Mouse (Mus musculus) CH12.LX (cell line): ENCODE measurements around the gene Oit3.

ENCODE experiments used
- CTCF ChIP-seq, 2 experiments: IDR thresholded peaks in 1 of 2; conservative IDR thresholded peaks in 1 of 2; 2 replicates each; pipeline ENCODE4 v1.5.1; 2011 to 2012; ENCODE audit warnings: low read depth in 2 of 2, low read length in 2 of 2, improper control_type of control experiment in 1 of 2, inconsistent platforms in 1 of 2, mild to moderate bottlenecking in 1 of 2, moderate library complexity in 1 of 2
- EP300 ChIP-seq: IDR thresholded peaks from 2 replicates; pipeline ENCODE4 v1.6.1; 2011; ENCODE audit warnings: low read length, improper control_type of control experiment
- GABPA ChIP-seq: IDR thresholded peaks from 2 replicates; pipeline ENCODE4 v1.6.1; 2012; ENCODE audit warnings: low read depth, low read length, improper control_type of control experiment, inconsistent platforms; ENCODE audit not compliant: insufficient replicate concordance
- JUND ChIP-seq: conservative IDR thresholded peaks from 2 replicates; pipeline ENCODE4 v1.6.1; 2011; ENCODE audit warnings: low read depth, low read length, improper control_type of control experiment
- PAX5 ChIP-seq: IDR thresholded peaks from 2 replicates; pipeline ENCODE4 v1.6.1; 2012; ENCODE audit warnings: low read length, inconsistent platforms, mixed read lengths
- POLR2A ChIP-seq: IDR thresholded peaks from 2 replicates; pipeline ENCODE4 v1.6.1; 2011; ENCODE audit warnings: low read depth, mild to moderate bottlenecking, improper control_type of control experiment, low read length
- SMC3 ChIP-seq: IDR thresholded peaks from 2 replicates; pipeline ENCODE4 v1.6.1; 2011; ENCODE audit warnings: low read depth, low read length, improper control_type of control experiment
- TCF12 ChIP-seq: IDR thresholded peaks from 2 replicates; pipeline ENCODE4 v1.6.1; 2014; ENCODE audit warnings: low read depth, mild to moderate bottlenecking, inconsistent platforms, low read length, improper control_type of control experiment
- USF1 ChIP-seq: IDR thresholded peaks from 2 replicates; pipeline ENCODE4 v1.6.1; 2014; ENCODE audit warnings: low read depth, mild to moderate bottlenecking, inconsistent platforms, low read length, improper control_type of control experiment
- ZNF384 ChIP-seq: IDR thresholded peaks from 2 replicates; pipeline ENCODE4 v1.6.1; 2012; ENCODE audit warnings: low read depth, low read length, improper control_type of control experiment, inconsistent platforms

DNA sequence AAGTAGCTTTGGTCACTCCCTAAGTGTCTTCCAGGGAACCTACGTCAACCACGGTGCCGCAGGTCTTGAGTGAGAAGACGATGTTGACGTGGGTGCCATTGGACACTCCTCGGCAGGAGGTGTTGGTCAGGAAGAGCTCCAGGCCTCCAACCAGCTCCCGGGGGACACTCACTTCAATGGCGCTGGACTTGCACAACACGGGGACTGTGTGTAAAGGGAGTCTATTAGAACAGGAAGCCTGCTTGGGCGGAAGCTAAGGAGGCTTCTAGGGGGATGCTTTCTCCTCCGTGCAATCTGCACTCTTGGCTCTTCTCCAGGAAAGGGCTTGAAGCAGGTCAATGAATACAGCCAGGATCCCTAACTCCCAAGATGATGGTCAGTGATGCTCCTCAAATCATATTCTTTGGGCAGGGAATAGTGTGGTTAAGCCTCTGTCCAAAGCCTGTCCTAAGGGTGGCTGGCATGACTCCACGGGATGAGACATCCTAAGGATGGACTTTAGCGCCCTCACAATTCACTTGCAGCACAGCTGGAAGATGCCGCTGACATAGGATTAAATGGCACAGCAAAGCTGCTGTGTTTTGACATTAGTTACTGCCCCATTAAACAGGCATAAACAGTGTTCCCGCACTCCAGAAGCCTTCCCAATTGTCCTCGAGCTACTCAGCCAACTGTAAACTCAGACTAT, 12.0 kb downstream of the Oit3 start:
- no peak for TF ChIP-seq POLR2A
- no peak for TF ChIP-seq CTCF (conservative IDR thresholded peaks at IDR 0.05 in 1 of 2, IDR thresholded peaks at IDR 0.05 in 1 of 2; ENCODE audit: low read depth in 2 of 2, low read length in 2 of 2)
- no peak for TF ChIP-seq USF1
- TF ChIP-seq EP300 = no peak
- no peak for TF ChIP-seq TCF12
- TF ChIP-seq PAX5 = no peak
- no peak for TF ChIP-seq GABPA
- no peak for TF ChIP-seq JUND
- TF ChIP-seq ZNF384 = no peak
- TF ChIP-seq SMC3 = no peak
